Mouse (Mus musculus) hindbrain, postnatal 0 days (tissue): ENCODE measurements around the gene Sf3b3. TPM values are rescaled to one million over a fixed set of nuclear protein-coding genes. Genes with fewer than 3 reads are reported as not detected.

Experiments
- ATAC-seq: fragments of 200-750 bp; cut with Nextera tagmentation; 2 replicates; pipeline ENCODE4 v1.8.0; 2017; ENCODE audit warnings: mild to moderate bottlenecking, moderate TSS enrichment, moderate library complexity
- DNase-seq: peaks from one replicate; pipeline ENCODE4 v3.0.0-alpha.2; 2015; ENCODE audit warnings: low spot score
- H3K27ac ChIP-seq: fragments of 300-500 bp; sonication (generic); 2 replicates; pipeline ENCODE4 v1.5.1; 2014; ENCODE audit warnings: mild to moderate bottlenecking
- H3K27me3 ChIP-seq: fragments of 300-500 bp; sonication (generic); 2 replicates; pipeline ENCODE4 v1.6.1; 2014; ENCODE audit warnings: low read length, mixed read lengths; ENCODE audit not compliant: insufficient read depth
- H3K36me3 ChIP-seq: fragments of 300-500 bp; sonication (generic); 2 replicates; pipeline ENCODE4 v1.6.1; 2014; ENCODE audit warnings: low read length, mixed read lengths; ENCODE audit not compliant: insufficient read depth
- H3K4me1 ChIP-seq: fragments of 300-500 bp; sonication (generic); 2 replicates; pipeline ENCODE4 v1.6.1; 2014; ENCODE audit warnings: antibody characterized with exemption, low read length, mixed read lengths; ENCODE audit not compliant: insufficient read depth
- H3K4me2 ChIP-seq: fragments of 300-500 bp; sonication (generic); 2 replicates; pipeline ENCODE4 v1.6.1; 2014; ENCODE audit warnings: low read depth, mild to moderate bottlenecking, low read length, moderate library complexity, mixed read lengths
- H3K4me3 ChIP-seq: fragments of 300-500 bp; sonication (generic); 2 replicates; pipeline ENCODE4 v1.5.1; 2014; ENCODE audit warnings: low read length
- H3K9ac ChIP-seq: fragments of 300-500 bp; sonication (generic); replicated peaks from 2 replicates; pipeline ENCODE4 v1.6.1; 2014; ENCODE audit warnings: mild to moderate bottlenecking, low read length, moderate library complexity, mixed read lengths
- H3K9me3 ChIP-seq: fragments of 300-500 bp; sonication (generic); 2 replicates; pipeline ENCODE4 v1.6.1; 2016; ENCODE audit warnings: low read length, mixed read lengths
- CTCF ChIP-seq: IDR thresholded peaks from 2 replicates; pipeline ENCODE4 v1.5.1; 2016; ENCODE audit warnings: antibody characterized with exemption, control low read depth, low read depth
- WGBS: fragments of 180-500 bp; shearing (Covaris S2); extraction: QIAGEN DNeasy Blood & Tissue Kit; methylation state at CpG from one replicate; pipeline ENCODE4 v1.1.7; 2014; 5-methylcytosine and 5-hydroxymethylcytosine counted together
- polyA plus RNA-seq: library from polyadenylated mRNA; unstranded; fragments of >200 nt; fragmentation: Nextera tagmentation; extraction: Ambion mirVana; gene quantifications from 2 replicates; pipeline ENCODE4 v1.2.1, GENCODE M21; 2015
- total RNA-seq: library from RNA; depleted of rRNA; stranded (reverse); fragments of >200 nt; gene quantifications from 2 replicates; pipeline ENCODE4 v1.2.3, GENCODE M21; 2014; rRNA removed

Sf3b3 gene
- total and polyA plus RNA-seq, 2 experiments from 2014 or later: 60.6 to 82.5 TPM

GRCm38 (mm10) chr8:110767261-110767660, 79.3 kb downstream of the Sf3b3 start:
- Histone ChIP-seq H3K4me3 (no peak overlapping the region), H3K36me3 (no peaks in the 10 kb centered on the region), H3K27ac (no peak overlapping the region), H3K4me1 (no peaks in the 10 kb centered on the region), H3K9ac (no peak overlapping the region), H3K27me3 (no peaks in the 10 kb centered on the region), H3K4me2 (no peak overlapping the region), H3K9me3 (no peaks in the 10 kb centered on the region)
- ATAC-seq: no peak
- WGBS: 88% methylated on average over 6 of the region's 6 CpGs
- TF ChIP-seq CTCF: no peak
- no peak for DNase-seq

DNA sequence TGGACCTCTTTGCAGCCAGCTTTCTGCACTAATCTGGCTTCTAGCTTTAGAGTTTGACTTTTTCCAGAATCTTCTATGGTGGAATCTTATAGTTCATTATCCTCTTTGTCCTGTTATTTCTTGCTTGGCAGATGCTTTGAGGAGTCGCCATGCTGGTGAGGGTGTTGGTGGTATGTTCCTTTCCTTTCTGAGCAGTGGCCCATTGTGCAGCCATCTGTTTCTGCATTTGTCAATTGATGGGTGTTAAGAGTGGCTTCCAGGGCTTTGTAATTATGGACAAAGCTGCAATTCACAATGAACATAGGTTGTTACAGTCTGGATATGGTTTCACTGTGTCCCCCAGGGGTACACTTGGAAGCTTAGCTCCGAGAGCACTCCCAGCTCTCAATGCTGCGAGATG, 81.9 kb downstream of the Sf3b3 start:
- Histone ChIP-seq H3K4me3 (no peak overlapping the region), H3K27ac (no peak overlapping the region), H3K27me3 (no peaks in the 10 kb centered on the region), H3K4me1 (no peaks in the 10 kb centered on the region), H3K36me3 (no peaks in the 10 kb centered on the region), H3K9ac (no peak overlapping the region), H3K9me3 (no peaks in the 10 kb centered on the region), H3K4me2 (no peak overlapping the region)
- DNase-seq (no peak), ATAC-seq (no peak)
- WGBS: 60% methylated on average over 3 of the region's 3 CpGs
- TF ChIP-seq CTCF: no peak

GRCm38 (mm10) chr8:110761988-110762387, 84.6 kb downstream of the Sf3b3 start:
- whole genome bisulfite sequencing: 68% methylated on average over 6 of the region's 6 CpGs
- H3K4me3 ChIP-seq: no peak overlapping the region
- H3K4me1 ChIP-seq: no peaks in the 10 kb centered on the region
- ATAC-seq (no peak), DNase-seq (no peak)
- H3K27me3 ChIP-seq: no peaks in the 10 kb centered on the region
- H3K9ac ChIP-seq: no peak overlapping the region
- no peaks in the 10 kb centered on the region for H3K36me3 ChIP-seq
- H3K4me2 ChIP-seq: no peak overlapping the region
- no peak overlapping the region for H3K27ac ChIP-seq
- H3K9me3 ChIP-seq: no peaks in the 10 kb centered on the region
- peak; percentile 41; the same call in 1 of the 2 replicates for TF ChIP-seq CTCF

DNA sequence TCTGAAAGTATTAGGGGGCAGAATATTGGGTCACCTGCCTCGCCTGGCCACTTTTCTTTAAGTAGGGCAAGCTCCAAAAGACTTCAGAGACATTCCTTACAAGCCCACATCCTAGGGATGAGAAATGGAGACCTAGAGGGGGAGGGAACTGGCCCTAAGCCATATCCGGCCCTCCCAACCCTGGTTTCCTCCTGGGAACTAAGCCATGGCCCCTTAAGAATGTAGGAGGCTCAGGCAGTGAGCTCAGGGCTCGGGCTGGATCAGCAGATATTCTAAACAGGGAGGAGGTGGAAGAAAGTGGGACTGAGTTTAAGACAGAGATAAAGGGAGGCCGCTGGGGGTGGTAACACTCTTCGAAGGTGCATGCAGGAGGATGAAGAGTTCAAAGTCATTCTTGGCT, 85.4 kb downstream of the Sf3b3 start:
- no peaks in the 10 kb centered on the region for H3K36me3 ChIP-seq
- ATAC-seq (no peak), DNase-seq (no peak)
- no peaks in the 10 kb centered on the region for H3K9me3 ChIP-seq
- WGBS: 50% methylated on average over 5 of the region's 5 CpGs
- H3K27ac ChIP-seq: peak overlapping the region; percentile 12; the same call in 1 of the 2 replicates
- H3K9ac ChIP-seq: no peak overlapping the region
- no peak overlapping the region for H3K4me2 ChIP-seq
- TF ChIP-seq CTCF: no peak
- H3K27me3 ChIP-seq: no peaks in the 10 kb centered on the region
- H3K4me1 ChIP-seq: no peaks in the 10 kb centered on the region
- no peak overlapping the region for H3K4me3 ChIP-seq

GRCm38 (mm10) chr8:110760280-110760940, 86.2 kb downstream of the Sf3b3 start:
- WGBS: 68% methylated on average over 7 of the region's 7 CpGs
- Histone ChIP-seq H3K4me2 (no peak overlapping the region), H3K36me3 (no peaks in the 10 kb centered on the region), H3K27me3 (no peaks in the 10 kb centered on the region), H3K27ac (peak overlapping the region; percentile 12; the same call in 1 of the 2 replicates), H3K9me3 (no peaks in the 10 kb centered on the region), H3K4me3 (no peak overlapping the region), H3K4me1 (no peaks in the 10 kb centered on the region), H3K9ac (no peak overlapping the region)
- no peak for TF ChIP-seq CTCF
- DNase-seq (no peak), ATAC-seq (no peak)

Other genes starting within 250 kb of the Sf3b3 start
- 42.1 and 44.1 TPM in 2 replicates for gene Vac14, start 228.2 kb downstream of the Sf3b3 start, total RNA-seq
- gene Vac14, start 228.2 kb downstream of the Sf3b3 start, polyA plus RNA-seq: 22.4 and 26.1 TPM in 2 replicates
- 76.2 and 81.0 TPM in 2 replicates for gene Mtss1l, start 125.3 kb downstream of the Sf3b3 start, total RNA-seq
- gene Mtss1l, start 125.3 kb downstream of the Sf3b3 start, polyA plus RNA-seq: 32.9 TPM in 2 replicates
- 1.9 and 8.8 TPM in 2 replicates for gene Il34, start 40.9 kb downstream of the Sf3b3 start, total RNA-seq
- gene Il34, start 40.9 kb downstream of the Sf3b3 start, polyA plus RNA-seq: 8.5 and 11.4 TPM in 2 replicates
- 39.5 and 51.9 TPM in 2 replicates for gene Cog4, start 187 bp downstream of the Sf3b3 start, total RNA-seq
- 51.4 and 51.6 TPM in 2 replicates for gene Cog4, start 187 bp downstream of the Sf3b3 start, polyA plus RNA-seq
- gene Fuk, start 55.7 kb upstream of the Sf3b3 start, total RNA-seq: 11.0 and 17.9 TPM in 2 replicates
- gene Fuk, start 55.7 kb upstream of the Sf3b3 start, polyA plus RNA-seq: 5.3 and 5.8 TPM in 2 replicates
- 32.2 and 39.6 TPM in 2 replicates for gene St3gal2, start 73.1 kb upstream of the Sf3b3 start, total RNA-seq
- 19.9 and 20.2 TPM in 2 replicates for gene St3gal2, start 73.1 kb upstream of the Sf3b3 start, polyA plus RNA-seq
- gene Ddx19a, start 151.0 kb upstream of the Sf3b3 start, total RNA-seq: 30.9 and 35.1 TPM in 2 replicates
- gene Ddx19a, start 151.0 kb upstream of the Sf3b3 start, polyA plus RNA-seq: 10.8 and 10.9 TPM in 2 replicates
- 12.8 and 13.1 TPM in 2 replicates for gene Ddx19b, start 185.0 kb upstream of the Sf3b3 start, total RNA-seq
- gene Ddx19b, start 185.0 kb upstream of the Sf3b3 start, polyA plus RNA-seq: 5.4 and 5.8 TPM in 2 replicates
- gene Aars, start 186.4 kb upstream of the Sf3b3 start, total RNA-seq: 97.9 and 99.5 TPM in 2 replicates
- 74.3 and 82.2 TPM in 2 replicates for gene Aars, start 186.4 kb upstream of the Sf3b3 start, polyA plus RNA-seq
- gene Exosc6, start 209.6 kb upstream of the Sf3b3 start, total RNA-seq: 11.8 TPM in 1 of 2 replicates, not detected in the other
- not detected in 2 replicates for gene Exosc6, start 209.6 kb upstream of the Sf3b3 start, polyA plus RNA-seq
- not detected in 2 replicates for gene Clec18a, start 245.6 kb upstream of the Sf3b3 start, total RNA-seq
- gene Clec18a, start 245.6 kb upstream of the Sf3b3 start, polyA plus RNA-seq: 0.55 and 0.58 TPM in 2 replicates
- gene Pdpr, start 247.8 kb upstream of the Sf3b3 start, total RNA-seq: 29.6 and 34.0 TPM in 2 replicates
- gene Pdpr, start 247.8 kb upstream of the Sf3b3 start, polyA plus RNA-seq: 10.3 and 10.7 TPM in 2 replicates